Mouse (Mus musculus) liver, postnatal 0 days (tissue): ENCODE results near the gene Dzip1.

Experiments
- CTCF ChIP-seq: sonication (generic); IDR thresholded peaks from 2 replicates; pipeline ENCODE4 v1.5.1; 2016; ENCODE audit warnings: antibody characterized with exemption, low read depth
- EP300 ChIP-seq: IDR thresholded peaks from 2 replicates; pipeline ENCODE4 v1.6.1; 2016; ENCODE audit warnings: antibody characterized with exemption, low read depth, mild to moderate bottlenecking

DNA sequence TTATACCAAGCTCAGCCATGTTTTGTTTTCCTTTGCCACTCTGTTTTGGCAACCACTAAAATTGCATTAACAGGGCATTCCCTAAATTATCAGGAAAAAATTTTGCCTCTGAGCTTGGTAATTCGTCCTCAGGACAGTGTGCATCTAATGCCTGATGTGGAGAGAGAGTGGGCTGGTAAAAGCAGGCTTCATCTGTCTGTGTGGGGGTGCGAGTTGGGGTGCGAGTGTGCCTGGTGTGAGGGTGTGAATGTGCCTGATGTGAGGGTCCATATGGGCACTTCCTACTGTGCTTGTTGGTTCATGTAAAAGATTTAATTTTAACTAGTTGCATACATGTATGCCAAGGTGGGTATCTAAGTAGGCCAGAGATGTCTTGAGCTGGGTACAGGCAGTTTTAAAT, 21.9 kb downstream of the Dzip1 start:
- TF ChIP-seq EP300 (no peak), CTCF (no peak)
